Mouse (Mus musculus) c-Kit-positive CD71-negative TER-119-negative erythroid progenitor cells, embryonic 14.5 days (primary cell): Measurements from ENCODE around the gene Gpr137b.
A peak's percentile ranks its signal among the peaks of the same experiment; 100 is the strongest.
"Not testable (repeated sequence)": the region's sequence is repeated elsewhere in the genome, so short reads cannot be mapped to it uniquely, and the experiment has no call there.

ENCODE experiments used
- DNase-seq: peaks from one replicate; pipeline ENCODE4 v3.0.0-alpha.2; 2013; ENCODE audit warnings: low read depth

Gene Gpr137b

DNA sequence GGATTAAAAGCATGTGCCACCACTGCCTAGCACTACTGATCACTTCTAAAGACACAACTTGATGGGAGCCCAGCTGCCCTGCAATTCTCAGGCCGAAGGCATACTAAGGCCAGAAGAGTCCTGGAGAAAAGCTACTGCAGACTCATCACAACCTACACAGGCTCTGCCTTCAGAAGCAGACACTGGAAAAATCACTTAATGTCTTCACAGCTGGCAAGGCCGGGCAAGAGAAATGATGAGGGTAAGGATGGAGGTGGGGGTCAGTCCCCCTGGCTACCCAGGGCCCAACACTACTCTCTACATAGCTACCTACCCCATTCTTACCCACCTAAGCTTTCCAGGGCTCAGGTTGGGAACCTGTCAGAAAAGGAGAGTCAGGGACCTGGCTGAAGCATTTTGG is 27.4 kb downstream of the Gpr137b start:
- not testable (repeated sequence) for DNase-seq

GRCm38 (mm10) chr13:13363536-13363935 is 30.3 kb downstream of the Gpr137b start:
- DNase-seq = not testable (repeated sequence)

DNA sequence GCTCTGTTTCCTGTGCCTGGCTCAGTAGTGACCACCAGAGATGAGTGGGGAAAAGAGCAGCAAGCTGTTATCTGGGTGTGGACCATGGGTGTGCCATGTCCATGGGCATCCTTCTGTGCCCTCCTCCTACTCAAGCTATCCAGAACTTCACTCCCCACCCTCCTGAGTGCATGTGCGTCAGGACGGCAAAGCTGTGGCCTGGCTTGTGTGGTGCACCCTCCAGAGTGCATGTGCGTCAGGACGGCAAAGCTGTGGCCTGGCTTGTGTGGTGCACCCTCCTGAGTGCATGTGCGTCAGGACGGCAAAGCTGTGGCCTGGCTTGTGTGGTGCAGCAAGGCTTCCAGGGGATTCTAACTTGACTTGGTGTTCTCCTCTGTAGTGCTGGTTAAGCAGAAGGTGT is 31.6 kb downstream of the Gpr137b start:
- DNase-seq = not testable (repeated sequence)

DNA sequence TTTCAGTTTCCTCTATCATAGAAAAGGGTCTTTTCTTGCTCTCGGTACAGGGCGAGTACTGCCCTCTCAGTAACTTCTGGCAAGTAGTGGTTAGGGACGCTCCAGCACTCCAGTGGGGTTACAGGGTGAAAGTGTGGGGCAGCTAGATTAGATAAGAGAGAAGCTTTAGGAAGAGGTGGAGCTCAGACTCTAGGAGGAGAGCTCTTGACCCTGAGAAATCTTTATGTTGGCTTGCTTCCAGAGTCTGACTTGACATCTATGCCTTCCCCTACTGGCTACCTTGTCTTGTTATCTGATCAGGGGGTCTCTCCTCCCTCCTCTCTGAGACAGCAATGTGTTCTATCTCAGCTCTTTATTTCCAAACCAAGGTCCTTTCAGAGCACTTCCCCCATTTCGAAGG is 33.8 kb downstream of the Gpr137b start:
- not testable (repeated sequence) for DNase-seq

DNA sequence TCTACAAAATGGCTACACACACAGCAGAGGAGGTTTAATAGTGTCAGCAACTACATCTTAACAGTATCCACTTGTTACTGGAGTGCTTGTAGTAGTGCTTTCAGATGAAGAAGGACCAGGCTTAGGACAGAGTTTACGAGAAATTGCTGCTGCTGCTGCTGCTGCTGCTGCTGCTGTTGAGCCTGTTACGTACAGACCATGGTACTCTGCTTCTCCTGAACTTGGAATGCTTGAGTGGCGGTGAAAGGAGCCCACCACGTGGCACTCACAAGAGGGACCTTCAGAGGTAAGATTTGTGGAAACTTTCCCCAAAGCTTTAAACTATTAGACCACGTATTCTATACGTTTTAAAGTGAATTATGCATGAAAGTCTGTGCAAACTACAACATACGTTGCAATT is 35.2 kb downstream of the Gpr137b start:
- not testable (repeated sequence) for DNase-seq

- DNase-seq = not testable (repeated sequence)
Observed at GRCm38 (mm10) chr13:13358097-13358496, 35.7 kb downstream of the Gpr137b start.

DNA sequence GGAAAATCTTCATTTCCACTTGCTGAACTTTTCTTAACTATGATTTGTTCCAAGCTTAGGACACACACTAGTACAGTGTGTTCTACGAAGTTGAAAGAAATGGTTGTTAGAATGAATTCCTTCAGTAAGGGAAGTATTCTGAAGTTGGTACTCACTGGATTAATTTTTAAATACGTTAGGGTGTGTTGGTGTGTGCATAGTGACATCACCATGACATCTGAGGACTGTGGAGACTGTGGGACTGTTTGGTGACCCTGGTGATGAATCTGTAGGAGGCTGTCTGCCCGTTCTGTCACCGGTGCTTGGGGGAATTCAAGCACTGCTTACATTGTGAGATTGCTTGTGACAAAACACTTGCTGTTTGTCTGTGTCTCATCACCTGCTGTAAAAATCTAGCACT is 41.7 kb downstream of the Gpr137b start:
- DNase-seq = not testable (repeated sequence)

DNA sequence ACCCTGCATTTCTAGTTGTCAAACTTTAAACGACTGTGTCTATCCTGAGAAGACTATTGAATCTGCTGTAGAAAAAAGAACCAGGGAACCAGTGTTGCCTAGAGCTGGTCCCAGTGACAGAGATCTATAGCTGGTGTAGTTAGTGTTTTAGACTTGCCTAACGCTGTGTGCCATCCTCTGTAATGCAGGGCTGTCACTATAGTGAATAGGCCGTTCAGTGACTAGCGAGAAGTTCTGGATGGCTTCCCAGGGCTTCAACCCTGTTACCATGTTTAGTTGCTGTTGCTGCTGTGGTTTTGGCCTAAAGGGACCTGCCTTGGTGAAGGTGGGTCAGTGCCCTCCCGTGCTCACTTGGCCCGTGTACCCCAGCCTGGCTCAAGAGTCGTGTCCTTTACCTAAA is 43.1 kb downstream of the Gpr137b start:
- DNase-seq = not testable (repeated sequence)

GRCm38 (mm10) chr13:13349288-13349687 is 44.5 kb downstream of the Gpr137b start:
- DNase-seq = no peak

GRCm38 (mm10) chr13:13347634-13348412 is 46.0 kb downstream of the Gpr137b start:
- DNase-seq = not testable (repeated sequence)

DNA sequence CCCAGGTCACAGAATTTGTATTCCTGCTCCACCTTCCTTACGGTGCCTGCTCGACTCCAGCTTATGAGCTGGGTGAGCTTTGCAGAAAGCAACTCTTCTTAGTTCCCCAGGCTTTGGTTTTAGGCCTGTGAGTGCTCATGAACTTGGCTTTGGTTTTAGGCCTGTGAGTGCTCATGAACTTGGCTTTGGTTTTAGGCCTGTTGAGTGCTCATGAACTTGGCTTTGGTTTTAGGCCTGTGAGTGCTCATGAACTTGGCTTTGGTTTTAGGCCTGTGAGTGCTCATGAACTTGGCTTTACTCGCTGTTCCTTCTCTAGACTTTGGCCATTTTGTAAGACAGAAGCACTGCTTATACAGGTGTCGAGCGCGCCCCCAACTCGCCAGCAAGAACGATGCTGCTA is 56.5 kb downstream of the Gpr137b start:
- DNase-seq = not testable (repeated sequence)

GRCm38 (mm10) chr13:13328876-13329275 is 64.9 kb downstream of the Gpr137b start:
- DNase-seq = peak; percentile 39
